9 mouse cellular contexts compared by ENCODE assay signal in the genomic region with DNA sequence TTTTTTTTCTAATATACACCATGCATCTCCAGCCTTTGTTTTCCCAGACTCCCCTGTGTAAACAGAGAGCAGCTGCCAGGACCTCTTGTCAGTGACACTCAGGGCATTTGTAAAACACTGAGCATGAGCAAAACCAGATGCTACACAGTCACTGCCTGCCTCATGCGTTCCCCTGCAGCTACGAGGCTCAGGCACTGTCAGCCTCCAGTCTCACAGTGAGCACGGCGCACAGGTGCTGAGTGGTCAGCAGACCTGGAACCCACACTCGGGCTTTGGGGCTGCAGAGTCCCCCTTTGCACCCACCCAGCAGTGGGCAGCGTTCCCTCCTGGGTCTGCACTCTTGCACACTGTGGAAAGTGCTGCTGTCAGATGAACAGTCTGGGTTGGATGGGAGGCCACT. TPM values are rescaled to one million over a fixed set of nuclear protein-coding genes. Genes with fewer than 3 reads are reported as not detected.
DNase-seq lines count a peak whose midpoint lies in the region; ATAC-seq and TF ChIP-seq lines count a peak whose summit lies in the region.
"Had no signal": no experiment of that assay in that cellular context is flagged by ENCODE, and none has a peak within 500 bp of the region (broad histone marks: within the 10 kb centered on the region; RNA-seq: fewer than 3 reads in every experiment).

No protein-coding gene starts in this region.

- no peaks in the 10 kb centered on the region for H3K9me3 ChIP-seq in hindbrain, embryonic 11.5 days (ENCODE audit: control insufficient read depth, low read length)
- no peaks in the 10 kb centered on the region for H3K9me3 ChIP-seq in hindbrain, postnatal 0 days (ENCODE audit: low read length)

- H3K36me3 ChIP-seq in hindbrain, embryonic 11.5 days (ENCODE audit: control insufficient read depth, insufficient read depth, low read length): no peaks in the 10 kb centered on the region
- H3K36me3 ChIP-seq in hindbrain, postnatal 0 days (ENCODE audit: insufficient read depth, low read length): peaks cover 23% of the 10 kb centered on the region; the same call in 1 of the 2 replicates

- intact Hi-C loops in left cerebral cortex, postnatal 25 days (cut with DNase I): no loop called here

- H3K4me3 ChIP-seq in hindbrain, embryonic 11.5 days (ENCODE audit: low read depth, low read length): no peak overlapping the region
- H3K4me3 ChIP-seq in hindbrain, postnatal 0 days (ENCODE audit: low read length): no peak overlapping the region

- no peak overlapping the region for H3K4me2 ChIP-seq in hindbrain, embryonic 11.5 days (replicated peaks; ENCODE audit: low read depth, low read length)
- no peak overlapping the region for H3K4me2 ChIP-seq in hindbrain, postnatal 0 days (ENCODE audit: low read depth, low read length)

- H3K9ac ChIP-seq in hindbrain, embryonic 11.5 days (ENCODE audit: low read depth, low read length): no peak overlapping the region
- no peak overlapping the region for H3K9ac ChIP-seq in hindbrain, postnatal 0 days (replicated peaks; ENCODE audit: low read length)

- DNase-seq in hindbrain, embryonic 11.5 days (ENCODE audit: low spot score): peak; percentile 19
- no peak for DNase-seq in hindbrain, postnatal 0 days (ENCODE audit: low spot score)
- DNase-seq in heart, adult 9 months (ENCODE audit: low spot score in 2 of 2): peak; percentile 29 to 48
- peak; percentile 66 for DNase-seq in kidney, postnatal 10 days
- DNase-seq in lung, postnatal 25 days (ENCODE audit: low spot score): peak; percentile 68
- DNase-seq in left cerebral cortex, postnatal 25 days (ENCODE audit: low spot score in 2 of 2): no peak
- no peak for DNase-seq in thymus, adult 18-20 months
- DNase-seq in left cerebral cortex, adult 18-20 months (ENCODE audit: low spot score in 2 of 2): no peak
- DNase-seq: B cell, adult 2 months had no signal

- 60% methylated on average over 6 of the region's 6 CpGs for WGBS in hindbrain, embryonic 11.5 days
- WGBS in hindbrain, postnatal 0 days: 60% methylated on average over 6 of the region's 6 CpGs

- ATAC-seq in hindbrain, embryonic 11.5 days (ENCODE audit: low FRiP score): no peak
- no peak for ATAC-seq in hindbrain, postnatal 0 days

- H3K27ac ChIP-seq in hindbrain, embryonic 11.5 days (ENCODE audit: low read depth, low read length): no peak overlapping the region
- H3K27ac ChIP-seq in hindbrain, postnatal 0 days: no peak overlapping the region

- H3K27me3 ChIP-seq in hindbrain, embryonic 11.5 days (ENCODE audit: control insufficient read depth, insufficient read depth, low read length): no peaks in the 10 kb centered on the region
- no peaks in the 10 kb centered on the region for H3K27me3 ChIP-seq in hindbrain, postnatal 0 days (ENCODE audit: insufficient read depth, low read length)

- no peak for TF ChIP-seq CTCF in hindbrain, postnatal 0 days (IDR thresholded peaks at IDR 0.05; ENCODE audit: low read depth)

- H3K4me1 ChIP-seq in hindbrain, embryonic 11.5 days (replicated peaks; ENCODE audit: control insufficient read depth, insufficient read depth, low read length): peaks cover 2% of the 10 kb centered on the region
- no peaks in the 10 kb centered on the region for H3K4me1 ChIP-seq in hindbrain, postnatal 0 days (ENCODE audit: insufficient read depth, low read length)

RNA-seq across cellular contexts. Expression of gene Gan, which starts 41.7 kb away (rescaled TPM):
- 2.9 and 3.2 TPM in 2 replicates for polyA plus RNA-seq in hindbrain, embryonic 11.5 days (2014; fragmentation: Nextera tagmentation; extraction: Ambion mirVana)
- total RNA-seq in hindbrain, postnatal 0 days (2014; rRNA removed): 8.5 and 11.1 TPM in 2 replicates
- 4.8 and 5.6 TPM in 2 replicates for polyA plus RNA-seq in hindbrain, postnatal 0 days (2015; fragmentation: Nextera tagmentation; extraction: Ambion mirVana)
- total RNA-seq in left cerebral cortex, postnatal 25 days (2021): 10 to 100 TPM; 16.8 to 17.9 TPM
- total RNA-seq in left cerebral cortex, adult 18-20 months (2021): 10 to 100 TPM; 17.9 to 18.4 TPM

RNA-seq across cellular contexts. Expression of gene Cmip, which starts 57.2 kb away (rescaled TPM):
- polyA plus RNA-seq in hindbrain, embryonic 11.5 days (2014; fragmentation: Nextera tagmentation; extraction: Ambion mirVana): 27.0 and 31.9 TPM in 2 replicates
- 230 and 250 TPM in 2 replicates for total RNA-seq in hindbrain, postnatal 0 days (2014; rRNA removed)
- polyA plus RNA-seq in hindbrain, postnatal 0 days (2015; fragmentation: Nextera tagmentation; extraction: Ambion mirVana): 160 and 163 TPM in 2 replicates
- total RNA-seq in left cerebral cortex, postnatal 25 days (2021): 100 to 1,000 TPM; 325 to 362 TPM
- total RNA-seq in left cerebral cortex, adult 18-20 months (2021): 100 to 1,000 TPM; 299 to 317 TPM

Comparison
In these comparisons a context has a peak if more than half of its experiments do, and no peak if none do; other contexts are left out.
1. DNase-seq: peak in hindbrain, embryonic 11.5 days (single experiment), heart, adult 9 months (2 of 2), kidney, postnatal 10 days (single experiment) and lung, postnatal 25 days (single experiment); none in hindbrain, postnatal 0 days (single experiment), left cerebral cortex, postnatal 25 days (0 of 2), thymus, adult 18-20 months (0 of 2) and left cerebral cortex, adult 18-20 months (0 of 2).